Mouse (Mus musculus) stomach, postnatal 0 days (tissue): ENCODE measurements around the gene Pdhx. TPM values are rescaled to one million over a fixed set of nuclear protein-coding genes. Genes with fewer than 3 reads are reported as not detected.

Source experiments
- ATAC-seq: fragments of 200-750 bp; cut with Nextera tagmentation; 2 replicates; pipeline ENCODE4 v1.8.0; 2017; ENCODE audit not compliant: low FRiP score, low TSS enrichment
- DNase-seq: peaks from one replicate; pipeline ENCODE4 v3.0.0-alpha.2; 2016; ENCODE audit warnings: low spot score
- H3K27ac ChIP-seq: fragments of 300-500 bp; sonication (generic); replicated peaks from 2 replicates; pipeline ENCODE4 v1.5.1; 2014; ENCODE audit warnings: mild to moderate bottlenecking, control low read depth
- H3K27me3 ChIP-seq: fragments of 300-500 bp; sonication (generic); 2 replicates; pipeline ENCODE4 v1.6.1; 2014; ENCODE audit warnings: low read length; ENCODE audit not compliant: control insufficient read depth, insufficient read depth
- H3K36me3 ChIP-seq: fragments of 300-500 bp; sonication (generic); 2 replicates; pipeline ENCODE4 v1.6.1; 2014; ENCODE audit warnings: low read length, mixed read lengths; ENCODE audit not compliant: control insufficient read depth, insufficient read depth
- H3K4me1 ChIP-seq: fragments of 300-500 bp; sonication (generic); replicated peaks from 2 replicates; pipeline ENCODE4 v1.6.1; 2014; ENCODE audit warnings: antibody characterized with exemption; ENCODE audit not compliant: control insufficient read depth, insufficient read depth
- H3K4me2 ChIP-seq: fragments of 300-500 bp; sonication (generic); replicated peaks from 2 replicates; pipeline ENCODE4 v1.6.1; 2014; ENCODE audit warnings: low read depth, mild to moderate bottlenecking, control low read depth, moderate library complexity
- H3K4me3 ChIP-seq: fragments of 300-500 bp; sonication (generic); 2 replicates; pipeline ENCODE4 v1.5.1; 2014; ENCODE audit warnings: low read depth, low read length, control low read depth
- H3K9ac ChIP-seq: fragments of 300-500 bp; sonication (generic); 2 replicates; pipeline ENCODE4 v1.6.1; 2014; ENCODE audit warnings: mild to moderate bottlenecking, low read length, control low read depth, mixed read lengths
- H3K9me3 ChIP-seq: fragments of 300-500 bp; sonication (generic); 2 replicates; pipeline ENCODE4 v1.6.1; 2016; ENCODE audit warnings: low read length; ENCODE audit not compliant: control insufficient read depth
- CTCF ChIP-seq: IDR thresholded peaks from 2 replicates; pipeline ENCODE4 v1.5.1; 2016; ENCODE audit warnings: antibody characterized with exemption, low read depth, mild to moderate bottlenecking, moderate library complexity
- EP300 ChIP-seq: optimal IDR thresholded peaks from 2 replicates; pipeline ENCODE3; 2016; ENCODE audit warnings: antibody characterized with exemption
- WGBS: fragments of 180-500 bp; shearing (Covaris S2); extraction: QIAGEN DNeasy Blood & Tissue Kit; methylation state at CpG from one replicate; pipeline ENCODE4 v1.1.7; 2014; 5-methylcytosine and 5-hydroxymethylcytosine counted together
- polyA plus RNA-seq: library from polyadenylated mRNA; unstranded; fragments of >200 nt; fragmentation: Nextera tagmentation; extraction: Ambion mirVana; gene quantifications from 2 replicates; pipeline ENCODE4 v1.2.1, GENCODE M21; 2015

Pdhx gene
- polyA plus RNA-seq, 1 experiment from 2014 or later: 24.7 TPM

DNA sequence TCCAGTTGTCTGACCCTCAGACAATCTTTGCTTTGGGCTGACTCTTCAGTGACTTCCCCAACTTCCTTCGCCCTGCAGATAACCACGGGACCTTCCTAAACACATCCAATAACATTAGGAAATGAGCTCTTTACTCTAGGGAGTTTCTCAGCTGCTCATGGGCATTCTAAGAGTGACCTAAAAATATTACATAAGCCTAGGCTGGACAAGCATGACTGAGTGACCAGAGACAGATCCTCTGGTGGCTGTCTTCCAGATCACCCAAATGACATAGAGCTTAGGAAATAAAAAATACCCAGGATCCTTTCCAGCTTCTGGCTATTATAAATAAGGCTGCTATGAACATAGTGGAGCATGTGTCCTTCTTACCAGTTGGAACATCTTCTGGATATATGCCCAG is 90.5 kb downstream of the Pdhx start:
- DNase-seq: no peak
- Histone ChIP-seq H3K4me3 (no peak overlapping the region), H3K27me3 (no peaks in the 10 kb centered on the region), H3K36me3 (no peaks in the 10 kb centered on the region), H3K4me1 (no peaks in the 10 kb centered on the region), H3K27ac (no peak overlapping the region), H3K9ac (no peak overlapping the region), H3K4me2 (no peak overlapping the region), H3K9me3 (no peaks in the 10 kb centered on the region)
- TF ChIP-seq CTCF (no peak), EP300 (no peak)
- ATAC-seq: no peak
- 76% methylated on average over 2 of the region's 2 CpGs for whole genome bisulfite sequencing

DNA sequence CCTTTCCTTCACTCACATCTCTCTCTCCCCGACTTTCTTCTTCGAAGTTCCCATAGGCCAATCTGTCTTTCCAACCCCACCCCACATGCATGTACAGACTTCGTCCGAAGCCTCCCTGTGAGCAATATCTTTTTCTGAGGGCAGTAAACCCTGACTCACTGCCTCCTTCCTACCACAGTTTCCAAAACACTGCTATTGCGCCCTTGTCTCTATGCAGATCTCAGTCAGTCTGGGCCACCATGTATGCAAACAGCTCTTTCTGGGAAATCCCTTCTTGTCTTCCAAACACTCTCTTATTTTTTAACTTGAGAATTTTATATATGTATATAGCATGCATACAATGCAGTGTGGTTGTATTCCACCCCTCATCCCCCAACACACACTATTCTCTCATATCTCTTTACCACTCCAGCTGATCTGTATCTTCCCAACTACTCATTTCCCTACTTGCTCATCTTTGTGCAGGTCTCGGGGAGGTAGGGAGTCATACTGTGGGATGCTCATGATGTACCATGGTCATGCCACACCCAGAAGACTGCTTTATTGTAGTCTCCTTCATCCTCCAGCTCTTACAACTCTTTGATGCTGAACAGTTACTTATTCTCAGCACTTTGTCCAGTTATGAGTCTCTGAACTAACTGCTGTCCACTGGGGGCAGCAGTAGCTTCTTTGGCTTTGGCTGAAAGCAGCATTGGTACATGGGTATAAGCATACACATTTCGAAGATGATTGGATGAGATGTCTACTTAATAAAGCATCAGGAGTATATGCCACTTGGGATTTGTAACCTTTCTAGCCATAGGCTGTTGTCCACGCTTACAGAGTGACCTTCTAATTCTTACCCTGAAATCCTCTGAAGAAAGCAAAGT is 91.6 kb downstream of the Pdhx start:
- H3K27ac ChIP-seq: no peak overlapping the region
- ATAC-seq (no peak), DNase-seq (no peak)
- H3K9ac ChIP-seq: no peak overlapping the region
- TF ChIP-seq EP300 (no peak), CTCF (peak; percentile 46)
- no peak overlapping the region for H3K4me3 ChIP-seq
- H3K4me1 ChIP-seq: no peaks in the 10 kb centered on the region
- H3K9me3 ChIP-seq: no peaks in the 10 kb centered on the region
- H3K36me3 ChIP-seq: no peaks in the 10 kb centered on the region
- H3K27me3 ChIP-seq: no peaks in the 10 kb centered on the region
- H3K4me2 ChIP-seq: no peak overlapping the region
- 79% methylated on average over 8 of the region's 8 CpGs for WGBS

DNA sequence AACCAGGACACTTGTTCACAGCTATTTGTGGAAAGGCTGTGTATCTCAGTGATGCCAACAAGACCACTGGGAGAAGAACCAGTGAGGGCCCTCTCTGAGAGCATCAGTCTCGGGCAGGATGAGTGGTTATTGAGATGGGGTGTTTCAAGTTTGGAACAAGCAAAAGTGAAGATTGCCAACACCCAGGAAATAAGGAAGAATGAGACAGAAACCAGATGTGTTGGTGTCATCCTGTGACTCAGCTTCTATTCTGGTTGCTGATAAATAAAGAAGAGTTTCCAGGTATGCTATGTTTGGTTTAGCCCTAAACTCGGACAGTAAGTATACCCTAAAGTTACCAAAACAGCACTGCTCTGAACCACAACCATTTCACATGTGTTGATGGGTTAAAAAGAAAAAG is 92.4 kb downstream of the Pdhx start:
- H3K27ac ChIP-seq: no peak overlapping the region
- DNase-seq (no peak), ATAC-seq (no peak)
- no peaks in the 10 kb centered on the region for H3K4me1 ChIP-seq
- H3K9me3 ChIP-seq: no peaks in the 10 kb centered on the region
- no peak overlapping the region for H3K4me2 ChIP-seq
- TF ChIP-seq EP300 (no peak), CTCF (no peak)
- H3K9ac ChIP-seq: no peak overlapping the region
- 52% methylated on average over 2 of the region's 2 CpGs for WGBS
- H3K36me3 ChIP-seq: no peaks in the 10 kb centered on the region
- no peaks in the 10 kb centered on the region for H3K27me3 ChIP-seq
- H3K4me3 ChIP-seq: no peak overlapping the region

DNA sequence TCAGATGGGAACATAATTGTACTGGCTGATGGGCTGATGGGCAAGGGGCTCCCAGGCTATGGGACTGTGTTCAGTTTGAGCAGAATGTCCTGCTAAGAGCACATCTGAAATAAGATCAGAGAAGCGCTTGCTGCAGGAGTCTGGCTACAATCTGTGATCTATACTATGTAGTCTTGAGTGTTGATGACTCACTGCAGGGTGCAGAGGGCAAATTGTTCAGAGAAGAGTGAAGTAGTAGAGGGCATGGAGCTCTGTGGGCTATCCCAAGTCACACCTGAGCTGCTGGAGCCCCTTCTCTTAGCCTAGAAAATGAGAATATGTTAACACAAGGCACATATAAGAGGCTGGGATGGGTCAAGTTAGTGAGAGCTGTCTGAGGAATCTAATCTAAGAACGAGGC is 93.8 kb downstream of the Pdhx start:
- H3K4me2 ChIP-seq: no peak overlapping the region
- no peak for TF ChIP-seq EP300
- no peak for TF ChIP-seq CTCF
- 83% methylated on average over 2 of the region's 2 CpGs for WGBS
- ATAC-seq (no peak), DNase-seq (no peak)
- no peak overlapping the region for H3K4me3 ChIP-seq
- no peaks in the 10 kb centered on the region for H3K36me3 ChIP-seq
- H3K27me3 ChIP-seq: no peaks in the 10 kb centered on the region
- H3K27ac ChIP-seq: no peak overlapping the region
- no peaks in the 10 kb centered on the region for H3K9me3 ChIP-seq
- no peak overlapping the region for H3K9ac ChIP-seq
- no peaks in the 10 kb centered on the region for H3K4me1 ChIP-seq

DNA sequence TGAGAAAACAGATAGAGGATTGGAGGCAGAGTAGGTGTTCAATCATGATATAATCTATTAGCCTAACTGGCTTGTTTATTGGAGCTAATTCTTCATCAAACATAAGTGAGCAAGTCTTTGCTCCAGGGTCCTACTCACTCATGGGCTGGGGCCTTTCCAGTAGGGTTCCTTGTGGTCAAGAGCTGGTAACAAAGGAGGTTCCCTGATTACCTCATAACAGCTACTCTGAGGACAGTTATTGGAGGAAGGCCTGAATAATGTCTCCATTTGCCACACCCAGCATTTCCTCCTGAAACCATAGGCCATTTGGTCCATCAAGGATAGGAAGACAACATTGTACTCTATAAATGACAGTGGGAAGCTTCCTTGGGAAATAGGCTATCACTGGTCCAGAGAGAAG is 94.2 kb downstream of the Pdhx start:
- Histone ChIP-seq H3K9me3 (no peaks in the 10 kb centered on the region), H3K36me3 (no peaks in the 10 kb centered on the region), H3K9ac (no peak overlapping the region), H3K4me3 (no peak overlapping the region), H3K4me2 (no peak overlapping the region), H3K4me1 (no peaks in the 10 kb centered on the region), H3K27ac (no peak overlapping the region), H3K27me3 (no peaks in the 10 kb centered on the region)
- DNase-seq (no peak), ATAC-seq (no peak)
- no peak for TF ChIP-seq EP300
- TF ChIP-seq CTCF: no peak

DNA sequence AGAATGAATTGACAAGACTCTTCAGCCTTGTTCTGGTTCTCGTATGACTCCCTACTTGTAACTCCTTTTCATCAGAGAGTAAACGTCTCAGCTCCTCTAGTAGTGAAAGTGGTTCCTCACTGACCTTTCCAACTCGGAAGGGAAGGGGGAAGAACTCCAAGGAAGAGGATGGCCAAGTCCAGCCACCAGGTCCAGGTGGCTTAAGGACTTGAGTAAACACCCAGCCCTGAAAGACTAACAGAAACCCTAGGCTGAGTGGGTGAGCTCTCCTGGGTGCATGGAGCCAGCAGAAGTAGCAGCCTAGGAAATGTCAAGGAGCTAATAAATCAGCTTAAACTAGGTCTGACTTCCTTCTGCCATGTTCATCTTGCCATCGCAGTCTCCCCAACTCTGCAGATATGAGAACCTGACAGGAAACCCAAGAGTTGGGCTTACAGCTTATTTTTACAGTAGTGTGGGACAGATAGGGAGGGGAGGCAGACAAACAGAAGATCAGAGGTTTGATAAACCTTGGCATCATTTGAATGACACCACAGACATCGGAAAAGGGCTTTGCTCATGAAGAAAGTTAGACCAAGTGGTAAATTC is 97.9 kb downstream of the Pdhx start:
- H3K4me1 ChIP-seq: no peaks in the 10 kb centered on the region
- H3K9me3 ChIP-seq: no peaks in the 10 kb centered on the region
- WGBS: 57% methylated on average over 5 of the region's 5 CpGs
- DNase-seq: no peak
- no peak; the same call in 1 of the 2 replicates for ATAC-seq
- no peaks in the 10 kb centered on the region for H3K27me3 ChIP-seq
- no peak overlapping the region for H3K4me2 ChIP-seq
- H3K9ac ChIP-seq: no peak overlapping the region
- H3K27ac ChIP-seq: no peak overlapping the region
- H3K4me3 ChIP-seq: no peak overlapping the region
- TF ChIP-seq EP300 (no peak), CTCF (no peak)
- no peaks in the 10 kb centered on the region for H3K36me3 ChIP-seq
